Mouse (Mus musculus) kidney, postnatal 4 days (tissue): ENCODE data around the gene Gli2.

Experiments used
- DNase-seq, 2 experiments: peaks; one replicate each; pipeline ENCODE4 v3.0.0; 2021; ENCODE audit warnings: mixed read lengths in 2 of 2

Gli2 gene

DNA sequence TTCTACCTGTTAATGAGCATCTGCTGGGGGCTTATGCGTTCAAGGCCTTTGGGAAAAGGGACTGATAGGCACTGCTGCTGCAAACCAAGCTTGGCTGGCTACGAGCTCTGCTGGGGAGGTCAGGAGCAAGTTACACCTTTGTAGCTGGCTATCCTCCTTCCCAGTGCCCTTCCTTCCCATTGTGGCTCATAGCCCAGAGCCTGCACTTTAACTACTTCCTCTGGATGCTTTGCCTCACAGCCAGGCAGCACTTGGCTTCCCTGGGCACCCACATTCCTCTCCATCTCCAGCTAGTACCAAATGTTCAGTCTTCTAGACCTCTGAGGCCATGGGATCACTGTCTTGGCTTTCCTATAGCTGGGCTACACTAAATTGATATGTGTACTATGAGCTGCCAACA lies 263.5 kb downstream of the Gli2 start:
- no peak for DNase-seq

DNA sequence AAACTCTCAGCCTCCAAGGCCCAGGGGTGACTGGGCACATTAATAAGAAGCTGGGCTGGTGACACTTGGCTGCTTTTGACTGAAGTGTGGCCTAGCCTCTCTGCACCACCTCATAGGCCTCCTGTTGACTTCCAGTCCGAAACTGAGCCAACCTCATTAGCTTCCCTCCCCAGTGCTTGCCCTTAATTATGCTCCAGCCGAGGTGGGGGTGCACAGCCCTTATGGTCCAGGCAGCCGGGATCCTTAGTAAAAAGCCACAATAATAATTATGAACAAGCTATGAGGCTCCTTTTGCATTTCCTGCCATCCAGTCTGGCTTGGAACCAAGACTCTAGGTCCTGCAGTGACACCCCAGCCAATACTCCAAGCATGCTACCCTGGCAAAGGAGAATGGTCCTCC lies 264.0 kb downstream of the Gli2 start:
- no peak for DNase-seq

DNA sequence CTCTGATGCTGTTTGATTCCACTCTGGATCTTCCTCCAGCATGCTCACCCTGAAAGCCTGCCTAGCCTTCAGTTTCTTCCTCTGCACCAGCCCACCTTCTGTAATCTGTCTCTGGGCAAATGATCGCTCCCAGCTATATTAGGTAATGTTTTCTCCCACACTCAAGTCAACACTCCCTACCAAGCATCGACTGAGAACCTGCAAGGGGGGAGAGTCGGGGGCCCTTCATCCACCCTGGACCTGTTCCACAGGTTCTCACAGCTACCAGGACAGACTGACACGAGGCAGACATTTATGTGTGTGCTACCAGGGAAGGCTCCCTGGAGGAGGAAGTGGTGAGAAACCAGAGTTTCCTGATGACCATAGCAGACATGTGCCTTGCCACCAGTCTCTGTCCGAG lies 264.6 kb downstream of the Gli2 start:
- no peak for DNase-seq

DNA sequence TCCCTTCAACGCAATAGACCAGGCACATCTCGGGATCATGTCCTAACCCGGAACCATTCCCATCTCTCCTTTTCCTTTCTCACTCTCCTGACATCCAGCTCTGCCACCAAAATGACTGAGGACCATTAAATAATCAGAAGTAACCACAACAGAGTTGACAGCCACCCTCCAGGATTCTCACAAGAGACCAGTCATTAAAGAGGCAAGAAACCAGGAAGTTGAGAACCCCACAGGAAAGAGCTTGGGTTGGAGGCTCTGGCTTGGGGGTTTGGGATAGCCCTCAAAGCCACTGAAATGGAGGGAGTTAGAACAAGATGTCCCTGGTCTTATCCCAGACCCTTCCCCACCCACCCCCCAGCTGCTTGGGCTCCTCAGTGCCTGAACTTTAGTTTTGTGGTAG lies 265.9 kb downstream of the Gli2 start:
- DNase-seq: no peak
